Mouse (Mus musculus) forebrain, embryonic 16.5 days (tissue): Measurements from ENCODE around the gene Qsox1. TPM values are rescaled to one million over a fixed set of nuclear protein-coding genes. Genes with fewer than 3 reads are reported as not detected.

Source experiments
- ATAC-seq: fragments of 200-750 bp; cut with Nextera tagmentation; 2 replicates; pipeline ENCODE4 v1.8.0; 2017; ENCODE audit warnings: mild to moderate bottlenecking, moderate library complexity
- H3K27ac ChIP-seq: fragments of 300-500 bp; sonication (generic); 2 replicates; pipeline ENCODE4 v1.5.1; 2014; ENCODE audit warnings: low read length, control low read depth
- H3K27me3 ChIP-seq: fragments of 300-500 bp; sonication (generic); replicated peaks from 2 replicates; pipeline ENCODE4 v1.6.1; 2014; ENCODE audit warnings: low read length; ENCODE audit not compliant: control insufficient read depth, insufficient read depth
- H3K36me3 ChIP-seq: fragments of 300-500 bp; sonication (generic); 2 replicates; pipeline ENCODE4 v1.6.1; 2014; ENCODE audit not compliant: control insufficient read depth, insufficient read depth
- H3K4me1 ChIP-seq: fragments of 300-500 bp; sonication (generic); replicated peaks from 2 replicates; pipeline ENCODE4 v1.6.1; 2014; ENCODE audit warnings: low read length; ENCODE audit not compliant: control insufficient read depth, insufficient read depth
- H3K4me2 ChIP-seq: fragments of 300-500 bp; sonication (generic); 2 replicates; pipeline ENCODE4 v1.6.1; 2014; ENCODE audit warnings: mild to moderate bottlenecking, low read length, control low read depth
- H3K4me3 ChIP-seq: fragments of 300-500 bp; sonication (generic); replicated peaks from 2 replicates; pipeline ENCODE4 v1.5.1; 2014; ENCODE audit warnings: mild to moderate bottlenecking, low read length, control low read depth
- H3K9ac ChIP-seq: fragments of 300-500 bp; sonication (generic); replicated peaks from 2 replicates; pipeline ENCODE4 v1.6.1; 2014; ENCODE audit warnings: low read depth, low read length, control low read depth
- H3K9me3 ChIP-seq: fragments of 300-500 bp; sonication (generic); 2 replicates; pipeline ENCODE4 v1.6.1; 2016; ENCODE audit warnings: low read length; ENCODE audit not compliant: control insufficient read depth
- WGBS: fragments of 180-500 bp; shearing (Covaris S2); extraction: QIAGEN DNeasy Blood & Tissue Kit; methylation state at CpG from one replicate; pipeline ENCODE4 v1.1.7; 2014; 5-methylcytosine and 5-hydroxymethylcytosine counted together
- polyA plus RNA-seq: library from polyadenylated mRNA; unstranded; fragments of >200 nt; fragmentation: Nextera tagmentation; extraction: Ambion mirVana; gene quantifications from 2 replicates; pipeline ENCODE4 v1.2.1, GENCODE M21; 2015

Gene Qsox1
- polyA plus RNA-seq, 1 experiment from 2014 or later, result 20.4 TPM

DNA sequence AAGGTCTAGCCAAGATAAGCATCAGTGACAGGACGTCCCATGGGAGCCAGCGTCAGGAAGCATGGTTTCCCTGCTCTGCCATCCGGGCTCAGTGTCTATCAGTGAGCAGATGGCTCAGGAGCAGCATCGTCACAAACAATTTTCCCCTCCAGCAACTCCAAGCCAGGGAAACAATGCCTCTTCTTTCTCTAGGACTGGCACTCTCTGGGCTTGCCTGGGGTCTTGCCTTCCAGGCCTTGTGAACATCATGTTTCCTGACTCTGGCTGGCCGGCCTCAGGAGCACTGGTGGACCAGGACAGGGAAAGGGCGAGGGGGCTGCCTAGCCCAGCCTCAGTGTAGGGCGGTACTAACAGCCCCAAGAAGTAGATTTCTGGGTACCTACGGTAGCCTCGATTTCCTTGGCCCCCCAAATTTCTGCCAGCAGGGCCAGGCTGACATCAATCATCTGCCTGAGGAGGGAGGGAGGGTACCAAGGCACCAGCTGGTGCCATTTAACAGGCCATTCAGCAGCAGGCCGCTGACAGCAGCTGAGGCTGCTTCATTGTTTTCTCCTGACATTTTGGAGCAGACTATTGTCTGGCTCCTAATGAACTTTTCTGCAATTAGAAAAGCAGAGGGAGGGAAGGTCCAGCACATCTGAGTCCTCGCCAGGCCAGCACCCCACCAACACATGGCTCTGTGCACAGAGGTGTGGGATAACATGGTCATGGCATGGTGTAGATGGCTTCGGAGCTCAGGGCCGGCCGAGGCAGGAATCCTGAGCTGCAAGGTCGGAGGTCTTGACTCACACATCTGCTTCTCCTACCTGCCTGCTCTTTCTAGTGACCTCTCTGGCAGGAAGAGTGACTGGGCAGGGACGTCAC is 22.3 kb downstream of the Qsox1 start:
- no peak overlapping the region for H3K9ac ChIP-seq
- H3K36me3 ChIP-seq, result peaks cover 12% of the 10 kb centered on the region
- H3K4me1 ChIP-seq, result peaks cover 15% of the 10 kb centered on the region
- H3K27me3 ChIP-seq, result no peaks in the 10 kb centered on the region
- peak; percentile 87 for ATAC-seq
- H3K9me3 ChIP-seq, result peaks cover 2% of the 10 kb centered on the region; the same call in 1 of the 2 replicates
- no peak overlapping the region for H3K4me2 ChIP-seq
- no peak overlapping the region for H3K4me3 ChIP-seq
- peak overlapping the region; percentile 75 for H3K27ac ChIP-seq
- 28% methylated on average over 16 of the region's 16 CpGs for WGBS

GRCm38 (mm10) chr1:155785886-155786285 is 26.8 kb downstream of the Qsox1 start:
- Histone ChIP-seq H3K4me2 (no peak overlapping the region), H3K36me3 (peaks cover 8% of the 10 kb centered on the region), H3K27me3 (no peaks in the 10 kb centered on the region), H3K9me3 (peaks cover 2% of the 10 kb centered on the region; the same call in 1 of the 2 replicates), H3K9ac (no peak overlapping the region), H3K27ac (no peak overlapping the region), H3K4me3 (no peak overlapping the region), H3K4me1 (peaks cover 16% of the 10 kb centered on the region)
- no peak for ATAC-seq
- 53% methylated on average over 7 of the region's 7 CpGs for WGBS

GRCm38 (mm10) chr1:155784343-155785205 is 28.1 kb downstream of the Qsox1 start:
- Histone ChIP-seq H3K9ac (no peak overlapping the region), H3K27me3 (no peaks in the 10 kb centered on the region), H3K4me1 (0 out of 2 replicates have a peak, but pooled peaks cover 3% of the 10 kb centered on the region), H3K9me3 (peaks cover 2% of the 10 kb centered on the region; the same call in 1 of the 2 replicates), H3K4me2 (no peak overlapping the region), H3K27ac (no peak overlapping the region), H3K4me3 (no peak overlapping the region), H3K36me3 (peaks cover 10% of the 10 kb centered on the region)
- WGBS, result 46% methylated on average over 19 of the region's 19 CpGs
- ATAC-seq, result 0 out of 2 replicates have a peak, but pooled peaks have one; percentile 47

GRCm38 (mm10) chr1:155782382-155782781 is 30.3 kb downstream of the Qsox1 start:
- ATAC-seq, result no peak
- no peaks in the 10 kb centered on the region for H3K9me3 ChIP-seq
- WGBS, result 78% methylated on average over 5 of the region's 5 CpGs

DNA sequence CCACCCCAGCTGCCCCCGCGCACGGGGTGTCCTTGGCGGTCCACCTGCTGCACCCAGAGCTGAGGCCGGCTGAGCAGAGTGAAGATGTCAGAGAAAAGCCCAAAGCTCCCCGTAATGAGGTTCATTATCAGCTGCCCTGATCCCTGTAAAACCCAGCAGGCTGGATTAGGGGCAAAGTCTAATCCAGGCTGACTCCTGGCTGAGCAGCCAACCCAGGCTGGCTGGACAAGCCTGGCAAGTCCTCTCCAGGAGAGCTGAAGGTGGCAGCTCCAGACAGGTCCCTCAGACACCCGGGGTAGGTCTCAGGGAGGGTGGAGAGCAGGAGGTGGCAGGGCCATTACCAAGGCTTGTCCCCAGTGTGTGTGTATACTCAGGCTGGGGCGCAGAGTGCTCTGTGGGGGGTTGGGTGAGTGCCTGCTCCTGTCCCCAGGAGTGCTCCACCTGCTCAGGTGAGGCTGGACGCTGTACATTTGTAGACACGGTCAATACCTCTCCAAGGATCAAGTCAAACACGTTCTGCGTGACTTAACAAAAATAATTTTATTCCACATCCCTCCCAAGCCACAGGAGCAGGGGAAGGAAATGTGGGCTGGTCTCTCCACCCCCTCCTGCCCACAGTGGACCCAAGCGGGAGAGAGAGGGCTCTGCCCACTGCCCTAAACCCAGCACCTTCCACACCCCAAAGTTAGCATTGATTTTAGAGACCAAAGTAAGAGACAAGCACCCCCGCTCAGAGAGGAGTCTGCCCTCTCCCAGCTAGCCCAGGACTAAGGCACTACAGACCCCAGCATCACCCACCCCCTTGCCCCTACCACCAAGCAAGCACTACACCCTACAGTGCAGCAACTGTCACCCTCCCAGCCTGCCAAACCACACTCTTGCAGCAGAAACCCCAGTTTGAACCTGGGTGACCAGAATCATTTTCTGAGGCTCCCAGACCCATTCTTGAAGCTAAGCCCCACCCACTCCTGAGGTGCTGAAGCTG is 34.8 kb downstream of the Qsox1 start:
- ATAC-seq, result no peak
- WGBS, result 51% methylated on average over 14 of the region's 14 CpGs

More at GRCm38 (mm10) chr1:155782382-155782781, 30.3 kb downstream of the Qsox1 start:
- Histone ChIP-seq H3K27ac (no peak overlapping the region), H3K4me3 (no peak overlapping the region), H3K36me3 (peaks cover 5% of the 10 kb centered on the region), H3K9ac (no peak overlapping the region), H3K27me3 (no peaks in the 10 kb centered on the region), H3K4me2 (no peak overlapping the region), H3K4me1 (0 out of 2 replicates have a peak, but pooled peaks cover 3% of the 10 kb centered on the region)

DNA sequence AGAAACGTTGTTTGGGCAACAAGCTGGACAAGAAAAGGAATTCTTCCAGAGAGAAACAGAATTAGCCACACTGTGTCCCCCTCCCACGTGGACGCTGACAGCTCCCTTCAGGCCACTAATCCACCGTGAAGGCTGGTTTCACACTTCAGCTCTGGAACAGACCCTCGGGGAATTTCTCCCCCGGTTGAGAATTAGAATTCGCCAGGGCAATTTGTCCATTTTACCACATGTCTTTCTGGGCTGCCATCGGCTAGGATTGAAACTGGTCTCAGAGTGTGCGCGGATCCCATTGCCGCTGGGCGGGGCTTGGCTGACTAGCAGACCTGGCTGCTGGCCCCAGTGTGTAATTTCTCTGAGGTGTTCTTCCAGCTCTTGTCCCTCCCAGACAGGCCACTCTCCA is 53.5 kb downstream of the Qsox1 start:
- no peaks in the 10 kb centered on the region for H3K27me3 ChIP-seq
- H3K9me3 ChIP-seq, result no peaks in the 10 kb centered on the region
- H3K36me3 ChIP-seq, result no peaks in the 10 kb centered on the region
- peak; percentile 58; the same call in 1 of the 2 replicates for ATAC-seq
- H3K4me3 ChIP-seq, result no peak overlapping the region
- no peak overlapping the region for H3K9ac ChIP-seq
- H3K4me2 ChIP-seq, result no peak overlapping the region
- H3K4me1 ChIP-seq, result no peaks in the 10 kb centered on the region
- no peak overlapping the region for H3K27ac ChIP-seq
- 51% methylated on average over 12 of the region's 12 CpGs for WGBS

More for the DNA sequence above, 34.8 kb downstream of the Qsox1 start:
- no peaks in the 10 kb centered on the region for H3K4me1 ChIP-seq
- no peak overlapping the region for H3K4me2 ChIP-seq
- no peak overlapping the region for H3K27ac ChIP-seq
- H3K9me3 ChIP-seq, result peaks cover 4% of the 10 kb centered on the region; the same call in 1 of the 2 replicates
- no peaks in the 10 kb centered on the region for H3K27me3 ChIP-seq
- no peak overlapping the region for H3K9ac ChIP-seq
- peaks cover 5% of the 10 kb centered on the region; the same call in 1 of the 2 replicates for H3K36me3 ChIP-seq
- no peak overlapping the region for H3K4me3 ChIP-seq

DNA sequence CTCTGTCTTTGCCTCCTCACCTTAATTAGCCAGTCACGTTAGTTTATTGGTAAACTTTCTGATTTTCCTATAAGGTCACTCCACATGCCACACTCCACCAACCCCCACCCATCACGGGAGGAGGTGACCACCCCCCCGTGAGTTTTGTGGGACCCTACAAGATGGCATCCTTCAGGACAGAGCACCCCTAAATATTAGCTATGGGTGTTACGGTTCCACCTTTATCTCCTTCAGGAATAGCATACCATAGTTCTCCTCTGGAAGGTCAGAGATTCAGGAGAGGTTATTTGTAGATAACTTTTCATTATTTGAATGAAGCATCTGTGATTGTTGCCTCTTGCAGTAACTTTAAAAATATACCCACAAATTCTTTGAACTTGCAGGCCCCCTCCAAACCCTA is 54.0 kb downstream of the Qsox1 start:
- WGBS, result 89% methylated on average over 4 of the region's 4 CpGs
- ATAC-seq, result no peak

DNA sequence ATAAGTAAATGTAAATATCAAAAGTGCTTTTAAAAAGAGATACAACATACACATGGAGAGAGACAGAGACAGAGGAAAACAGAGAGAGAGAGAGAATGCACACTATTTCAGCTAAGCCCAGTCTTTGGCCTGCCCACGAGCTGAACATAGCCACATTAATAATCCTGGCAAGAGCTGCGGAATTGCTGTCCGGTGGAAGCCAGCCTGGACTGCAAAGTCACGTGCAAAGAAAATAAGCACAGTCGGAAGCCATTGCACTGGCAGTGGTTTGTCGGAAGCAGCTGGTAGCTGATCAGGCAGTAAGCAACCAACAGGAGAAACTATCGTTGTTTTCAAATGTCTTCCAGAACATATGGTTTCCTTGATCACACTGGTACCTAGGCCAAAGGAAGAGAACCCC is 55.1 kb downstream of the Qsox1 start:
- Histone ChIP-seq H3K36me3 (no peaks in the 10 kb centered on the region), H3K4me1 (no peaks in the 10 kb centered on the region), H3K27ac (no peak overlapping the region), H3K9ac (no peak overlapping the region), H3K4me2 (no peak overlapping the region), H3K4me3 (no peak overlapping the region), H3K27me3 (peaks cover 3% of the 10 kb centered on the region; the same call in 1 of the 2 replicates), H3K9me3 (no peaks in the 10 kb centered on the region)
- ATAC-seq, result no peak
- 73% methylated on average over 7 of the region's 7 CpGs for WGBS

More for the DNA sequence above, 54.0 kb downstream of the Qsox1 start:
- H3K36me3 ChIP-seq, result no peaks in the 10 kb centered on the region
- H3K4me2 ChIP-seq, result no peak overlapping the region
- no peak overlapping the region for H3K4me3 ChIP-seq
- no peak overlapping the region for H3K27ac ChIP-seq
- no peak overlapping the region for H3K9ac ChIP-seq
- no peaks in the 10 kb centered on the region for H3K9me3 ChIP-seq
- no peaks in the 10 kb centered on the region for H3K27me3 ChIP-seq
- H3K4me1 ChIP-seq, result no peaks in the 10 kb centered on the region
